Mouse (Mus musculus) stomach, embryonic 16.5 days (tissue): ENCODE data around the gene Catsper1. TPM values are rescaled to one million over a fixed set of nuclear protein-coding genes. Genes with fewer than 3 reads are reported as not detected.

Experiments used
- ATAC-seq: fragments of 200-750 bp; cut with Nextera tagmentation; 2 replicates; pipeline ENCODE4 v1.8.0; 2017; ENCODE audit warnings: moderate number of reproducible peaks, moderate TSS enrichment; ENCODE audit not compliant: insufficient read depth, low FRiP score
- H3K27ac ChIP-seq: fragments of 300-500 bp; sonication (generic); 2 replicates; pipeline ENCODE4 v1.5.1; 2014; ENCODE audit warnings: low read length
- H3K27me3 ChIP-seq: fragments of 300-500 bp; sonication (generic); 2 replicates; pipeline ENCODE4 v1.6.1; 2014; ENCODE audit warnings: low read length, control low read depth, mixed read lengths; ENCODE audit not compliant: control insufficient read depth, insufficient read depth
- H3K36me3 ChIP-seq: fragments of 300-500 bp; sonication (generic); 2 replicates; pipeline ENCODE4 v1.6.1; 2014; ENCODE audit warnings: low read length; ENCODE audit not compliant: control insufficient read depth, insufficient read depth
- H3K4me1 ChIP-seq: fragments of 300-500 bp; sonication (generic); 2 replicates; pipeline ENCODE4 v1.6.1; 2014; ENCODE audit warnings: low read length, control low read depth, mixed read lengths; ENCODE audit not compliant: control insufficient read depth, insufficient read depth
- H3K4me2 ChIP-seq: fragments of 300-500 bp; sonication (generic); 2 replicates; pipeline ENCODE4 v1.6.1; 2014; ENCODE audit warnings: low read depth, low read length, mixed read lengths
- H3K4me3 ChIP-seq: fragments of 300-500 bp; sonication (generic); replicated peaks from 2 replicates; pipeline ENCODE4 v1.5.1; 2014; ENCODE audit warnings: mild to moderate bottlenecking, low read length
- H3K9ac ChIP-seq: fragments of 300-500 bp; sonication (generic); 2 replicates; pipeline ENCODE4 v1.6.1; 2014; ENCODE audit warnings: low read length
- H3K9me3 ChIP-seq: fragments of 300-500 bp; sonication (generic); replicated peaks from 2 replicates; pipeline ENCODE4 v1.6.1; 2016; ENCODE audit warnings: low read length, control low read depth; ENCODE audit not compliant: control insufficient read depth
- WGBS: fragments of 180-500 bp; shearing (Covaris S2); extraction: QIAGEN DNeasy Blood & Tissue Kit; methylation state at CpG from one replicate; pipeline ENCODE4 v1.1.7; 2014; 5-methylcytosine and 5-hydroxymethylcytosine counted together
- polyA plus RNA-seq: library from polyadenylated mRNA; unstranded; fragments of >200 nt; fragmentation: Nextera tagmentation; extraction: Ambion mirVana; gene quantifications from 2 replicates; pipeline ENCODE4 v1.2.1, GENCODE M21; 2015

Gene Catsper1
- not detected in 2 replicates for polyA plus RNA-seq

- ATAC-seq = no peak
- H3K4me3 ChIP-seq = no peak within 1 kb of the TSS
- no peaks in the 10 kb centered on the region for H3K27me3 ChIP-seq
- no peak within 1 kb of the TSS for H3K27ac ChIP-seq
- 85% methylated on average over 6 of the region's 6 CpGs for WGBS
- H3K9me3 ChIP-seq = no peaks in the 10 kb centered on the region
- no peaks in the 10 kb centered on the region for H3K4me1 ChIP-seq
- H3K36me3 ChIP-seq = no peaks in the 10 kb centered on the region
- no peak within 1 kb of the TSS for H3K4me2 ChIP-seq
- no peak within 1 kb of the TSS for H3K9ac ChIP-seq
Measured at GRCm38 (mm10) chr19:5335441-5335840, at the start of gene Catsper1. Catsper1 (plus strand) TSS chr19:5335741.

- WGBS = under 1% methylated on average over 46 of the region's 46 CpGs
- Histone ChIP-seq H3K4me2 (peak within 1 kb of the TSS; percentile 94), H3K27me3 (no peaks in the 10 kb centered on the region), H3K36me3 (peaks cover 14% of the 10 kb centered on the region; the same call in 1 of the 2 replicates), H3K9me3 (no peaks in the 10 kb centered on the region), H3K27ac (peak within 1 kb of the TSS; percentile 90), H3K4me3 (peak within 1 kb of the TSS; percentile 97), H3K9ac (peak within 1 kb of the TSS; percentile 94), H3K4me1 (peaks cover 15% of the 10 kb centered on the region)
- peak; percentile 98 for ATAC-seq
Measured at GRCm38 (mm10) chr19:5294972-5295735, 40.4 kb upstream of the Catsper1 start, which contains the start of gene Sf3b2. Sf3b2 (minus strand) TSS chr19:5295455.

- 4% methylated on average over 13 of the region's 13 CpGs for WGBS
- Histone ChIP-seq H3K27ac (peak overlapping the region; percentile 86), H3K4me2 (peak overlapping the region; percentile 64), H3K9me3 (no peaks in the 10 kb centered on the region), H3K4me3 (peak overlapping the region; percentile 97), H3K27me3 (no peaks in the 10 kb centered on the region), H3K4me1 (peaks cover 15% of the 10 kb centered on the region), H3K9ac (peak overlapping the region; percentile 87), H3K36me3 (peaks cover 10% of the 10 kb centered on the region; the same call in 1 of the 2 replicates)
- ATAC-seq = peak; percentile 52
Measured at GRCm38 (mm10) chr19:5295736-5296075, 39.8 kb upstream of the Catsper1 start.

- H3K9me3 ChIP-seq = no peaks in the 10 kb centered on the region
- no peaks in the 10 kb centered on the region for H3K27me3 ChIP-seq
- H3K9ac ChIP-seq = no peak overlapping the region
- no peak for ATAC-seq
- peaks cover 15% of the 10 kb centered on the region for H3K4me1 ChIP-seq
- H3K36me3 ChIP-seq = peaks cover 6% of the 10 kb centered on the region; the same call in 1 of the 2 replicates
- WGBS = 36% methylated on average over 5 of the region's 5 CpGs
- no peak overlapping the region for H3K4me2 ChIP-seq
- H3K27ac ChIP-seq = no peak overlapping the region
- no peak overlapping the region for H3K4me3 ChIP-seq
Measured at GRCm38 (mm10) chr19:5296630-5297029, 38.9 kb upstream of the Catsper1 start.

GRCm38 (mm10) chr19:5297903-5298800, 37.4 kb upstream of the Catsper1 start, which contains the start of gene Gal3st3:
Gal3st3 (plus strand) TSS chr19:5298331.
- peaks cover 15% of the 10 kb centered on the region for H3K4me1 ChIP-seq
- H3K4me3 ChIP-seq = peak within 1 kb of the TSS; percentile 45
- H3K36me3 ChIP-seq = no peaks in the 10 kb centered on the region
- no peak within 1 kb of the TSS for H3K27ac ChIP-seq
- no peak for ATAC-seq
- peak within 1 kb of the TSS; percentile 73 for H3K9ac ChIP-seq
- no peaks in the 10 kb centered on the region for H3K9me3 ChIP-seq
- no peaks in the 10 kb centered on the region for H3K27me3 ChIP-seq
- H3K4me2 ChIP-seq = peak within 1 kb of the TSS; percentile 57
- WGBS = 8% methylated on average over 31 of the region's 32 CpGs

GRCm38 (mm10) chr19:5300588-5300987, 35.0 kb upstream of the Catsper1 start:
- ATAC-seq = no peak
- Histone ChIP-seq H3K4me1 (peaks cover 5% of the 10 kb centered on the region; the same call in 1 of the 2 replicates), H3K36me3 (no peaks in the 10 kb centered on the region)

GRCm38 (mm10) chr19:5302455-5302854, 33.1 kb upstream of the Catsper1 start:
- Histone ChIP-seq H3K36me3 (no peaks in the 10 kb centered on the region), H3K27ac (no peak overlapping the region), H3K9ac (no peak overlapping the region), H3K27me3 (no peaks in the 10 kb centered on the region), H3K9me3 (peaks cover 2% of the 10 kb centered on the region), H3K4me2 (no peak overlapping the region), H3K4me3 (no peak overlapping the region), H3K4me1 (no peaks in the 10 kb centered on the region)
- ATAC-seq = peak; percentile 46; the same call in 1 of the 2 replicates
- 13% methylated on average over 4 of the region's 4 CpGs for WGBS

More at GRCm38 (mm10) chr19:5300588-5300987, 35.0 kb upstream of the Catsper1 start:
- 68% methylated on average over 6 of the region's 6 CpGs for WGBS
- Histone ChIP-seq H3K9me3 (no peaks in the 10 kb centered on the region), H3K4me3 (no peak overlapping the region), H3K27ac (no peak overlapping the region), H3K4me2 (no peak overlapping the region), H3K9ac (no peak overlapping the region), H3K27me3 (no peaks in the 10 kb centered on the region)

GRCm38 (mm10) chr19:5306279-5306678, 29.3 kb upstream of the Catsper1 start:
- Histone ChIP-seq H3K4me2 (no peak overlapping the region), H3K27ac (no peak overlapping the region), H3K4me1 (no peaks in the 10 kb centered on the region), H3K9me3 (peaks cover 4% of the 10 kb centered on the region), H3K4me3 (no peak overlapping the region), H3K36me3 (no peaks in the 10 kb centered on the region), H3K27me3 (no peaks in the 10 kb centered on the region), H3K9ac (no peak overlapping the region)
- WGBS = 79% methylated on average over 6 of the region's 6 CpGs
- no peak for ATAC-seq
